ENCODE assay signal across 13 mouse cellular contexts in genomic region chr5:119359709-119360108, GRCm38 (mm10).
DNase-seq lines count a peak whose midpoint lies in the region; TF ChIP-seq lines count a peak whose summit lies in the region.
"Had no signal": no experiment of that assay in that cellular context is flagged by ENCODE, and none has a peak within 500 bp of the region (broad histone marks: within the 10 kb centered on the region; RNA-seq: fewer than 3 reads in every experiment).

No protein-coding gene starts in this region.

- TF ChIP-seq POLR2A in spleen, adult 2 months (IDR thresholded peaks at IDR 0.05; ENCODE audit: low read depth, low read length) = no peak

- WGBS in spleen, adult 2 months = 2% methylated on average over 5 of the region's 5 CpGs

- H3K36me3 ChIP-seq in spleen, adult 2 months (ENCODE audit: control insufficient read depth, insufficient read depth, low read length) = no peaks in the 10 kb centered on the region
- H3K36me3 ChIP-seq: embryonic facial prominence, embryonic 13.5 days; limb, embryonic 13.5 days; midbrain, embryonic 13.5 days had no signal

- no peaks in the 10 kb centered on the region for H3K27me3 ChIP-seq in spleen, adult 2 months (ENCODE audit: control insufficient read depth, insufficient read depth, low read length)
- H3K27me3 ChIP-seq: embryonic facial prominence, embryonic 13.5 days; midbrain, embryonic 13.5 days had no signal

- H3K4me3 ChIP-seq in spleen, adult 2 months (ENCODE audit: extremely low read depth, insufficient read depth, insufficient read length) = no peak overlapping the region
- H3K4me3 ChIP-seq: embryonic facial prominence, embryonic 13.5 days; limb, embryonic 13.5 days; midbrain, embryonic 13.5 days had no signal

- no peaks in the 10 kb centered on the region for H3K4me1 ChIP-seq in spleen, adult 2 months (ENCODE audit: control insufficient read depth, insufficient read depth, insufficient read length)
- H3K4me1 ChIP-seq: limb, embryonic 13.5 days; midbrain, embryonic 13.5 days had no signal

- TF ChIP-seq CTCF in spleen, adult 2 months (IDR thresholded peaks at IDR 0.05; ENCODE audit: extremely low read depth, insufficient read depth, insufficient read length, insufficient replicate concordance) = no peak

- DNase-seq in heart, adult 11 months = peak; percentile 72
- DNase-seq in heart, adult 18-20 months = no peak
- no peak for DNase-seq in spleen, adult 2 months (ENCODE audit: low read depth in 1 of 2, low spot score in 2 of 2)
- DNase-seq in spleen, postnatal 14 days (ENCODE audit: low spot score in 2 of 2) = no peak
- peak; percentile 33 to 38 for DNase-seq in lung, postnatal 4 days
- DNase-seq in thymus, postnatal 4 days = peak; percentile 59
- DNase-seq in right cerebral cortex, postnatal 36 days (ENCODE audit: low spot score in 2 of 2) = no peak
- no peak for DNase-seq in right cerebral cortex, postnatal 4 days
- DNase-seq: spleen, adult 18-20 months had no signal

- 0 out of 2 replicates have a peak overlapping the region, but pooled peaks have one; percentile 23 for H3K27ac ChIP-seq in spleen, adult 2 months (ENCODE audit: insufficient read depth, low read length)
- H3K27ac ChIP-seq: embryonic facial prominence, embryonic 13.5 days; hindbrain, embryonic 14.5 days; limb, embryonic 13.5 days; midbrain, embryonic 13.5 days had no signal

Comparison
In these comparisons a context has a peak if more than half of its experiments do, and no peak if none do; other contexts are left out.
1. DNase-seq: peak in heart, adult 11 months (single experiment), lung, postnatal 4 days (2 of 2) and thymus, postnatal 4 days (single experiment); none in heart, adult 18-20 months (0 of 2), spleen, adult 2 months (0 of 2), spleen, postnatal 14 days (0 of 2), right cerebral cortex, postnatal 36 days (0 of 2) and right cerebral cortex, postnatal 4 days (single experiment).